Mouse (Mus musculus) heart, embryonic 16.5 days (tissue): ENCODE results near the gene Gm20388. TPM values are rescaled to one million over a fixed set of nuclear protein-coding genes. Genes with fewer than 3 reads are reported as not detected.
A peak's percentile ranks its signal among the peaks of the same experiment; 100 is the strongest.

ENCODE experiments used
- ATAC-seq: fragments of 200-750 bp; cut with Nextera tagmentation; replicated peaks from 2 replicates; pipeline ENCODE4 v1.8.0; 2017; ENCODE audit warnings: moderate number of reproducible peaks; ENCODE audit not compliant: insufficient read depth, low FRiP score; ENCODE audit errors: extremely low read depth
- H3K27ac ChIP-seq: fragments of 300-500 bp; sonication (generic); 2 replicates; pipeline ENCODE4 v1.5.1; 2014; ENCODE audit warnings: mild to moderate bottlenecking, low read length, control low read depth, moderate library complexity
- H3K27me3 ChIP-seq: fragments of 300-500 bp; sonication (generic); 2 replicates; pipeline ENCODE4 v1.6.1; 2014; ENCODE audit warnings: low read length, mixed read lengths; ENCODE audit not compliant: control insufficient read depth, insufficient read depth
- H3K36me3 ChIP-seq: fragments of 300-500 bp; sonication (generic); 2 replicates; pipeline ENCODE4 v1.6.1; 2014; ENCODE audit not compliant: control insufficient read depth, insufficient read depth
- H3K4me1 ChIP-seq: fragments of 300-500 bp; sonication (generic); 2 replicates; pipeline ENCODE4 v1.6.1; 2014; ENCODE audit warnings: low read length, mixed read lengths; ENCODE audit not compliant: control insufficient read depth, insufficient read depth
- H3K4me2 ChIP-seq: fragments of 300-500 bp; sonication (generic); 2 replicates; pipeline ENCODE4 v1.6.1; 2014; ENCODE audit warnings: low read depth, mild to moderate bottlenecking, control low read depth, low read length
- H3K4me3 ChIP-seq: fragments of 300-500 bp; sonication (generic); 2 replicates; pipeline ENCODE4 v1.5.1; 2014; ENCODE audit warnings: mild to moderate bottlenecking, control low read depth, low read length
- H3K9ac ChIP-seq: fragments of 300-500 bp; sonication (generic); 2 replicates; pipeline ENCODE4 v1.6.1; 2014; ENCODE audit warnings: low read length, control low read depth
- H3K9me3 ChIP-seq: fragments of 300-500 bp; sonication (generic); replicated peaks from 2 replicates; pipeline ENCODE4 v1.6.1; 2016; ENCODE audit warnings: low read length; ENCODE audit not compliant: control insufficient read depth
- WGBS: fragments of 180-500 bp; shearing (Covaris S2); extraction: QIAGEN DNeasy Blood & Tissue Kit; methylation state at CpG from one replicate; pipeline ENCODE4 v1.1.7; 2014; 5-methylcytosine and 5-hydroxymethylcytosine counted together
- polyA plus RNA-seq: library from polyadenylated mRNA; unstranded; fragments of >200 nt; fragmentation: Nextera tagmentation; extraction: Ambion mirVana; gene quantifications from 2 replicates; pipeline ENCODE4 v1.2.1, GENCODE M21; 2015

Gm20388 gene
- polyA plus RNA-seq, 1 experiment from 2014 or later, result 4.5 TPM

GRCm38 (mm10) chr8:123887163-123887562, 3976.5 kb downstream of the Gm20388 start:
- no peak overlapping the region for H3K4me3 ChIP-seq
- H3K4me1 ChIP-seq, result peaks cover 11% of the 10 kb centered on the region
- H3K27ac ChIP-seq, result no peak overlapping the region
- no peaks in the 10 kb centered on the region for H3K9me3 ChIP-seq
- H3K27me3 ChIP-seq, result peaks cover 19% of the 10 kb centered on the region
- H3K9ac ChIP-seq, result no peak overlapping the region
- ATAC-seq, result no peak
- no peak overlapping the region for H3K4me2 ChIP-seq
- no peaks in the 10 kb centered on the region for H3K36me3 ChIP-seq
- WGBS, result 90% methylated on average over 4 of the region's 4 CpGs

- peaks cover 27% of the 10 kb centered on the region for H3K27me3 ChIP-seq
- WGBS, result 83% methylated on average over 2 of the region's 2 CpGs
Measured at GRCm38 (mm10) chr8:123887956-123888355, 3977.3 kb downstream of the Gm20388 start.

GRCm38 (mm10) chr8:123889797-123890196, 3979.2 kb downstream of the Gm20388 start:
- H3K4me1 ChIP-seq, result peaks cover 4% of the 10 kb centered on the region; the same call in 1 of the 2 replicates
- ATAC-seq, result no peak
- H3K27ac ChIP-seq, result no peak overlapping the region
- no peaks in the 10 kb centered on the region for H3K9me3 ChIP-seq
- no peak overlapping the region for H3K4me2 ChIP-seq
- no peaks in the 10 kb centered on the region for H3K36me3 ChIP-seq
- WGBS, result 59% methylated on average over 4 of the region's 4 CpGs
- peaks cover 45% of the 10 kb centered on the region for H3K27me3 ChIP-seq
- no peak overlapping the region for H3K4me3 ChIP-seq
- no peak overlapping the region for H3K9ac ChIP-seq

More at GRCm38 (mm10) chr8:123887956-123888355, 3977.3 kb downstream of the Gm20388 start:
- peaks cover 11% of the 10 kb centered on the region for H3K4me1 ChIP-seq
- no peak overlapping the region for H3K27ac ChIP-seq
- no peak overlapping the region for H3K9ac ChIP-seq
- no peak overlapping the region for H3K4me2 ChIP-seq
- no peaks in the 10 kb centered on the region for H3K9me3 ChIP-seq
- ATAC-seq, result no peak
- no peak overlapping the region for H3K4me3 ChIP-seq
- no peaks in the 10 kb centered on the region for H3K36me3 ChIP-seq

GRCm38 (mm10) chr8:123891271-123891670, 3980.6 kb downstream of the Gm20388 start:
- Histone ChIP-seq H3K4me2 (no peak overlapping the region), H3K27me3 (peaks cover 52% of the 10 kb centered on the region)

GRCm38 (mm10) chr8:123891883-123892585, 3981.4 kb downstream of the Gm20388 start:
- no peak for ATAC-seq
- no peak overlapping the region for H3K27ac ChIP-seq
- H3K9me3 ChIP-seq, result no peaks in the 10 kb centered on the region
- 0 out of 2 replicates have a peak overlapping the region, but pooled peaks have one; percentile 1 for H3K4me3 ChIP-seq
- H3K4me1 ChIP-seq, result no peaks in the 10 kb centered on the region
- H3K36me3 ChIP-seq, result no peaks in the 10 kb centered on the region
- WGBS, result 7% methylated on average over 49 of the region's 49 CpGs
- H3K4me2 ChIP-seq, result peak overlapping the region; percentile 27
- H3K27me3 ChIP-seq, result peaks cover 53% of the 10 kb centered on the region
- H3K9ac ChIP-seq, result no peak overlapping the region

More at GRCm38 (mm10) chr8:123891271-123891670, 3980.6 kb downstream of the Gm20388 start:
- Histone ChIP-seq H3K9me3 (no peaks in the 10 kb centered on the region), H3K4me1 (no peaks in the 10 kb centered on the region), H3K9ac (no peak overlapping the region), H3K36me3 (no peaks in the 10 kb centered on the region), H3K27ac (no peak overlapping the region), H3K4me3 (no peak overlapping the region)
- 2% methylated on average over 11 of the region's 11 CpGs for WGBS
- ATAC-seq, result no peak; the same call in 1 of the 2 replicates

- Histone ChIP-seq H3K27me3 (peaks cover 53% of the 10 kb centered on the region), H3K4me2 (no peak overlapping the region), H3K4me3 (no peak overlapping the region), H3K36me3 (no peaks in the 10 kb centered on the region), H3K9ac (no peak overlapping the region), H3K9me3 (no peaks in the 10 kb centered on the region), H3K4me1 (no peaks in the 10 kb centered on the region), H3K27ac (no peak overlapping the region)
- WGBS, result 14% methylated on average over 30 of the region's 30 CpGs
- no peak for ATAC-seq
Measured at GRCm38 (mm10) chr8:123892586-123893155, 3982.0 kb downstream of the Gm20388 start.

GRCm38 (mm10) chr8:123893413-123893812, 3982.8 kb downstream of the Gm20388 start:
- Histone ChIP-seq H3K9ac (no peak overlapping the region), H3K4me2 (no peak overlapping the region), H3K27ac (no peak overlapping the region), H3K9me3 (no peaks in the 10 kb centered on the region), H3K27me3 (peaks cover 53% of the 10 kb centered on the region), H3K4me1 (no peaks in the 10 kb centered on the region), H3K4me3 (no peak overlapping the region), H3K36me3 (no peaks in the 10 kb centered on the region)
- ATAC-seq, result no peak
- WGBS, result 57% methylated on average over 11 of the region's 11 CpGs

GRCm38 (mm10) chr8:123894502-123895097, 3984.0 kb downstream of the Gm20388 start, which contains the start of gene Acta1:
Gene Acta1 (minus strand): TSS chr8:123894751.
- H3K4me2 ChIP-seq, result peak within 1 kb of the TSS; percentile 19; the same call in 1 of the 2 replicates
- 10% methylated on average over 15 of the region's 15 CpGs for WGBS

GRCm38 (mm10) chr8:123895230-123895629, 3984.6 kb downstream of the Gm20388 start:
- Histone ChIP-seq H3K9ac (no peak overlapping the region), H3K36me3 (no peaks in the 10 kb centered on the region), H3K4me1 (no peaks in the 10 kb centered on the region), H3K4me3 (no peak overlapping the region), H3K27me3 (peaks cover 53% of the 10 kb centered on the region), H3K9me3 (no peaks in the 10 kb centered on the region), H3K27ac (no peak overlapping the region), H3K4me2 (no peak overlapping the region)
- no peak for ATAC-seq
- 66% methylated on average over 4 of the region's 4 CpGs for WGBS

More at GRCm38 (mm10) chr8:123894502-123895097, 3984.0 kb downstream of the Gm20388 start, which contains the start of gene Acta1:
- H3K27me3 ChIP-seq, result peaks cover 53% of the 10 kb centered on the region
- H3K4me3 ChIP-seq, result no peak within 1 kb of the TSS
- H3K9me3 ChIP-seq, result no peaks in the 10 kb centered on the region
- ATAC-seq, result no peak
- no peak within 1 kb of the TSS for H3K27ac ChIP-seq
- no peaks in the 10 kb centered on the region for H3K36me3 ChIP-seq
- H3K4me1 ChIP-seq, result no peaks in the 10 kb centered on the region
- no peak within 1 kb of the TSS for H3K9ac ChIP-seq
